Mouse (Mus musculus): ENCODE results near the gene Auh.

Gene Auh

GRCm38 (mm10) chr13:52833748-52834147 lies 95.7 kb downstream of the Auh start:
- no peak for DNase-seq (ENCODE audit: low spot score in 2 of 2)

GRCm38 (mm10) chr13:52833220-52833619 lies 96.3 kb downstream of the Auh start:
- no peak for DNase-seq (ENCODE audit: low spot score in 2 of 2)

- DNase-seq (ENCODE audit: low spot score in 2 of 2) = no peak
These were observed 96.9 kb downstream of the Auh start for GRCm38 (mm10) chr13:52832481-52833170.

- no peak for DNase-seq (ENCODE audit: low spot score in 2 of 2)
These were observed 98.3 kb downstream of the Auh start for GRCm38 (mm10) chr13:52831037-52831757.

GRCm38 (mm10) chr13:52828946-52829523 lies 100.4 kb downstream of the Auh start:
- DNase-seq (ENCODE audit: low spot score in 2 of 2) = no peak

GRCm38 (mm10) chr13:52828217-52828616 lies 101.3 kb downstream of the Auh start:
- DNase-seq (ENCODE audit: low spot score in 2 of 2) = no peak

- DNase-seq (ENCODE audit: low spot score in 2 of 2) = no peak
These were observed 102.8 kb downstream of the Auh start for GRCm38 (mm10) chr13:52826666-52827065.

- DNase-seq (ENCODE audit: low spot score in 2 of 2) = no peak
These were observed 104.7 kb downstream of the Auh start for GRCm38 (mm10) chr13:52824754-52825153.

- DNase-seq (ENCODE audit: low spot score in 2 of 2) = no peak
These were observed 107.0 kb downstream of the Auh start for GRCm38 (mm10) chr13:52822165-52823149.

GRCm38 (mm10) chr13:52821571-52821970 lies 107.9 kb downstream of the Auh start:
- no peak for DNase-seq (ENCODE audit: low spot score in 2 of 2)

- no peak for DNase-seq (ENCODE audit: low spot score in 2 of 2)
These were observed 109.6 kb downstream of the Auh start for GRCm38 (mm10) chr13:52819901-52820300.

- no peak for DNase-seq (ENCODE audit: low spot score in 2 of 2)
These were observed 110.7 kb downstream of the Auh start for GRCm38 (mm10) chr13:52818760-52819159.

GRCm38 (mm10) chr13:52817991-52818491 lies 111.4 kb downstream of the Auh start:
- DNase-seq (ENCODE audit: low spot score in 2 of 2) = peak; percentile 43 to 47

GRCm38 (mm10) chr13:52813750-52814149 lies 115.7 kb downstream of the Auh start:
- no peak for DNase-seq (ENCODE audit: low spot score in 2 of 2)

GRCm38 (mm10) chr13:52812549-52813515 lies 116.6 kb downstream of the Auh start:
- DNase-seq (ENCODE audit: low spot score in 2 of 2) = no peak

- DNase-seq (ENCODE audit: low spot score in 2 of 2) = no peak
These were observed 121.8 kb downstream of the Auh start for GRCm38 (mm10) chr13:52807722-52808121.

- DNase-seq (ENCODE audit: low spot score in 2 of 2) = no peak
These were observed 123.5 kb downstream of the Auh start for GRCm38 (mm10) chr13:52806029-52806428.

GRCm38 (mm10) chr13:52805581-52805980 lies 123.9 kb downstream of the Auh start:
- no peak for DNase-seq (ENCODE audit: low spot score in 2 of 2)

GRCm38 (mm10) chr13:52802482-52802881 lies 127.0 kb downstream of the Auh start:
- DNase-seq (ENCODE audit: low spot score in 2 of 2) = no peak

GRCm38 (mm10) chr13:52800687-52801341 lies 128.7 kb downstream of the Auh start:
- no peak for DNase-seq (ENCODE audit: low spot score in 2 of 2)

Measured in frontal cortex, postnatal 25 days (tissue).